Mouse (Mus musculus): ENCODE results near the gene Trhr2. TPM values are rescaled to one million over a fixed set of nuclear protein-coding genes. Genes with fewer than 3 reads are reported as not detected.

Gene Trhr2
- polyA plus RNA-seq, 1 experiment, result 0.05 TPM

DNA sequence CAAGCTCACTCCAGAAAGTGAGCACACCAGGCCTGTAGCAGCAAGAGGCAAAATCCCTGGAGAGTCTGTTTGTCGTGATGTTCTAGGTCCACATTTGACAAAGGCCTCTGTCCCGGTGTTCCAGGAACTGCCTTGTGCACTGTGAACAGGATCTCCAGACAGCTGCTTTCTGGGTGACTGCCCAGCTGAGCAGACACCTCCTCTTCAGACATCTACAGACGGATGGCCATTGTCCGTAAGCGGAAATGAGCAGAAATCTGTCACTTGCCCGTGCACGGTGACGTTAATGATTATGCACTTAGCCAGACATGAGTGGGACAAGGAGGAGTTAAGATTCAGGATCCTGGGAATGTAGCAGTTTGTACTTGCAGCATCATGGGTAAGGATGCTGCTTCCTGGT is 6.4 kb downstream of the Trhr2 start:
- peak; percentile 45 for DNase-seq
- Histone ChIP-seq H3K36me3 (ENCODE audit: control insufficient read depth, insufficient read depth, low read length) (no peaks in the 10 kb centered on the region), H3K4me1 (ENCODE audit: control insufficient read depth, insufficient read depth, low read length) (no peaks in the 10 kb centered on the region), H3K27ac (ENCODE audit: insufficient read depth, low read depth, low read length) (no peak overlapping the region), H3K27me3 (replicated peaks; ENCODE audit: control insufficient read depth, insufficient read depth, low read length) (no peaks in the 10 kb centered on the region), H3K4me3 (ENCODE audit: insufficient read depth, low read depth, low read length) (no peak overlapping the region)
- TF ChIP-seq CTCF (conservative IDR thresholded peaks at IDR 0.05; ENCODE audit: insufficient read depth, insufficient read length, low read depth, low read length), result no peak
- no peak for TF ChIP-seq POLR2A (IDR thresholded peaks at IDR 0.05; ENCODE audit: low read depth, low read length)
- WGBS, result 45% methylated on average over 8 of the region's 8 CpGs

DNA sequence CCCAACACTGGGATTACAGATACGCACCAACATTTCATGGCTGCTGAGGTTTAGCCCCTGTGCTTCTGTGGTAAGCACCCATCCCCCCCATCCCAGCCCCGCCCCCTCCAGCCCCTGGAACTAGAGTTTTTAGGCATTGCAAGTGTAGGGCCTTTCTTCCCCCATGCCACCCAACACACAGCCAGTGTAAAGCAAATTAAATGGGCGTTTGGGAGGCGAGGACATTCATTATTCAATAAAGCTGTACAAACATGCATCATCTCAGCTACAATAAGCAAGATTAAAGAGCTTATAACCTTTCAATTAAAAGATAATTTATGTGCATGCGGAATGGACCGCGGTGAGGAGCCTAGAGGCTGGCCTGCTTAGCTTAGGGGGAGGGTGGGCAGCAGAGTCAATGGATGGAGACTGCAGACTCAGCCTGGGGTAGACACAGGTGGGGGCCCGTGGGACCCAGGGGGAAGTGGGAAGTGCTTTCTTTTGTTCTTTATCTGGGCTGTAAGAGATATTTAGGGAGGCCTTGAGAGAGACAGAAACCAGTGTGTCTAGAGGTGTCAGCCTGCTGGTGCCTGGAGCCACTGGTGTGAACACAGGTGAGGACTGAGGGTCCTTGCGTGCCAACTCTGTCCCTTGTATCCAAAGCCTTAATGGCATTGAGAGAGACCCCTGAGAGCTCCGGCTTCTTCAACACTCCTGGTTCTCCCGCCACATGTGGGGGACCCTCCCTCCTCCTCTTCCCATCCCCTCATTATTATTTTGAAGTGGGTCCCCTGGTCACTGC is 10.0 kb downstream of the Trhr2 start:
- Histone ChIP-seq H3K27me3 (replicated peaks; ENCODE audit: control insufficient read depth, insufficient read depth, low read length) (no peaks in the 10 kb centered on the region), H3K27ac (ENCODE audit: insufficient read depth, low read depth, low read length) (no peak overlapping the region), H3K4me1 (ENCODE audit: control insufficient read depth, insufficient read depth, low read length) (no peaks in the 10 kb centered on the region), H3K36me3 (ENCODE audit: control insufficient read depth, insufficient read depth, low read length) (no peaks in the 10 kb centered on the region), H3K4me3 (ENCODE audit: insufficient read depth, low read depth, low read length) (no peak overlapping the region)
- TF ChIP-seq POLR2A (IDR thresholded peaks at IDR 0.05; ENCODE audit: low read depth, low read length), result no peak
- no peak for TF ChIP-seq CTCF (conservative IDR thresholded peaks at IDR 0.05; ENCODE audit: insufficient read depth, insufficient read length, low read depth, low read length)
- DNase-seq, result no peak
- WGBS, result 66% methylated on average over 11 of the region's 11 CpGs

DNA sequence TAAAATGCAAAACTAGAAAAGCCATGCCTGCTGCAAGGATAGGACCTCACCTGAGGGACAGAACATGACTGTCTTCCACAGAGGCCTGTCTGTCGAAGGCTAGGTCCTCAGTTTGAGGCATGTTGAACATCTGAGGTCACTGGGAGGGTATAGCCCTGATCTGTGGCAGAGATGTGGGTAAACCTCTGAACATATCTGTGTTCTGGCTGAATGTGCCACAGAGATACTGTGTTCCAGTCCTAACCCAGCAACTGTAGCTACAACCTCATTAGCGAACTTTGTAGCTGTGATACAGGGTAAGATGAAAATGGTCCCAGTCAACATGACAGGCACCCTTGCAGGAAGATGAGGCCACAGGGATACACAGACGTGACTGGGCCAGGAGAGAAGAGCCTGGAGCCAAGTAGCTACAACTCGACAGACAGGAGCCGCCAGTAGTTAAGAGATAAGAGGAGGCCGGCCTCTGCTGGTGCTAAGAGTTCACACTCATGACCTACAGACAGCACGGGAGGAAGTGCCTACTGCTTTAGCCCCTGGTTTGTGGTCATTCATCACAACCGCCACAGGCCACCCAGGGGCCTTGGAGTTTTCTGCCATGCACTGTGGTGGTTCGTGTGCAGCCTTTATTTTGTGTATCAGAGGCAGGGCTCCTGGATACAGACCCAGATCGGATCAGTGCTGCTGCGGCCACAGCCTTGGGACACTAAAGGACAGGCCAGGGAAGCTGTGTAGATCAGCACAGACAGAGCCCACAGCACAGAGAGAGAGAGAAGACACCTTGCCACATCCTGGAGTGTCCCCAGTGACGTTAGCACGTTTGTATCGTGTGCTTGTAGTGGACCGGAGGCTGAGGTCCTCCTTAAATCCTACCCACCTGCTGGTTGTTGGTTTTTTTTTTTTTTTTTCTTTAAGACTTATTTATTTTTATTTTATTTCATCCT is 10.9 kb downstream of the Trhr2 start:
- 69% methylated on average over 15 of the region's 15 CpGs for WGBS
- no peaks in the 10 kb centered on the region for H3K27me3 ChIP-seq (replicated peaks; ENCODE audit: control insufficient read depth, insufficient read depth, low read length)
- H3K36me3 ChIP-seq (ENCODE audit: control insufficient read depth, insufficient read depth, low read length), result no peaks in the 10 kb centered on the region
- H3K4me3 ChIP-seq (ENCODE audit: insufficient read depth, low read depth, low read length), result no peak overlapping the region
- TF ChIP-seq CTCF (conservative IDR thresholded peaks at IDR 0.05; ENCODE audit: insufficient read depth, insufficient read length, low read depth, low read length) (no peak), POLR2A (IDR thresholded peaks at IDR 0.05; ENCODE audit: low read depth, low read length) (no peak)
- no peak for DNase-seq
- no peak overlapping the region for H3K27ac ChIP-seq (ENCODE audit: insufficient read depth, low read depth, low read length)
- no peaks in the 10 kb centered on the region for H3K4me1 ChIP-seq (ENCODE audit: control insufficient read depth, insufficient read depth, low read length)

DNA sequence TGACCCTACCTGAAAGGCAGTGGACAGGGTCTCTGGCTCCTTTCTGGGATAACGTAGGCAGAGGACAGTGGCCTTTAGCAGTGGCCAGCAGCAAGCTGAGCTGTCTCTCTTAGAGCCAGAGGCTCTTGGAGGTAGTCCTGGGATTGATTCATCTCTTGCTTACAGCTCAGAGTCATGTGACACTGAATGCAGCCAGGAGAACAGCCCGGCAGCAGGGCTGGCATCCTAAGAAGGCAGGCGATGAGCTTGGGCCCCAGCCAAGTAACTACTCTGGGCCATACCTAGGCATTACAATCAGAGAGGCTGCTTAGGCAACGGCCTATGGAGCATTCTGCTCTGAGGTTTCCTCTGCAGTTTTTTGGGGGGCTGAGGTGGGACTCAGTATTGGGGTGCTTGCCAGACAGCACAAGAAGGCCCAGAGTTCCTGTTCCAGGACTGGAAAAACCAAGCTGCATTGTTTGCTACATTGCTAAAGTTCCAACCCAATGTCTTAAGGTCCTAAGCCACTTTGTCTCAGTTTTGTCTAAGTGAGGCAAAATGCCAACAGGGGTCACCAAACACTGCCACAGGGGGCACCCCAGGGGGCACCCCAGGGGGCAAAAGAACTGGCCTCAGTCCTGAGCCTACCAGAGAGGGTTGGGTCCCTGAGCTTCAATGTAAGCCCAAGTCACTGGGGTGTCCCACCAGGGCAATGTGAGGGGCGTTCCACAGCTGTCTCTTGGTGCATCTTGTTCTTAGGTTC is 12.6 kb downstream of the Trhr2 start:
- Histone ChIP-seq H3K27me3 (replicated peaks; ENCODE audit: control insufficient read depth, insufficient read depth, low read length) (no peaks in the 10 kb centered on the region), H3K27ac (ENCODE audit: insufficient read depth, low read depth, low read length) (no peak overlapping the region), H3K4me1 (ENCODE audit: control insufficient read depth, insufficient read depth, low read length) (peaks cover 5% of the 10 kb centered on the region; the same call in 1 of the 2 replicates), H3K36me3 (ENCODE audit: control insufficient read depth, insufficient read depth, low read length) (no peaks in the 10 kb centered on the region), H3K4me3 (ENCODE audit: insufficient read depth, low read depth, low read length) (no peak overlapping the region)
- 48% methylated on average over 5 of the region's 5 CpGs for WGBS
- DNase-seq, result no peak
- TF ChIP-seq CTCF (conservative IDR thresholded peaks at IDR 0.05; ENCODE audit: insufficient read depth, insufficient read length, low read depth, low read length) (no peak), POLR2A (IDR thresholded peaks at IDR 0.05; ENCODE audit: low read depth, low read length) (no peak)

DNA sequence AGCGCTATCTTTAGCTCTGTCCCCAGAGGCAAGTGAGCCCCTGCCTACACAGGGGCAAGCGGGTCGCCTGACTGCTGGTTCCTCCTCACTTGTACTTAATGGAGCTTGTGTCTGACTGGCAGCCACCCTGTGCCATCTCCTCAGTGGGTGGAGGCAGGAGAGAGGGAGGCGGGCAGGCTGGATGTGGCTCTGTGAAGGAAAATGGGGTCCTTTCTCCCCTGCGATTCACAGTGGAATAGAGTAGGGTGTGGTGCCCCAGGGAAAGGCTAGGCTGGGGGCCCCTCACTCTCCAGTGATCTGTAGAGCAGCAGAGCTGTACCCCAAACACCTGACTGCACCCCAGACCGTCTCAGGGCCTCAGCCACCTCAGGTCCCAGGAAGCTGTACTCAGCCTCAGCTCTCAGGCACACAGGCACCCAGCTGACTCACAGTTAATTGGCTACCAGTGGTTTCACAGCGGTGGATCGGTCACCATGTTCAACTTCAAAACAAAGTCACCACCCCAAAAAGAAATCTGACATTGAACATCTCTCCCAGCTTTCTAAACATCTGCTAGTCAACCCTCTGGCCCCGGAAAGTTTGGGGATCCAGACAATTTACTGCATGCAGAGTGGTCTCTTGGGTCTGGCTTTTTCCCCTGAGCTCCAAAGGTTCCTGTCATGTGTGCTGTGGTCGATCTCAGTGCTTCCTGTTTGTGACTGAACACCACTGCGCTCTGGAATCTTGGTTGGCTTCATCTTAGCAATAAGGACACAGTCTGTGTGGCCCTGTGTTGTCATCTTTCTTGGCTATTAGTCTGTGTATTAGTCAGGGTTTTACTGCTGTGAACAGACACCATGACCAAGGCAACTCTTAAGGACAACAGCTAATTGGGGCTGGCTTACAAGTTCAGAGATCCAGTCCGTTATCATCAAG is 15.1 kb downstream of the Trhr2 start:
- H3K27me3 ChIP-seq (replicated peaks; ENCODE audit: control insufficient read depth, insufficient read depth, low read length), result no peaks in the 10 kb centered on the region
- H3K4me1 ChIP-seq (ENCODE audit: control insufficient read depth, insufficient read depth, low read length), result peaks cover 5% of the 10 kb centered on the region; the same call in 1 of the 2 replicates
- no peak overlapping the region for H3K4me3 ChIP-seq (ENCODE audit: insufficient read depth, low read depth, low read length)
- H3K27ac ChIP-seq (ENCODE audit: insufficient read depth, low read depth, low read length), result no peak overlapping the region
- no peak for DNase-seq
- WGBS, result 71% methylated on average over 12 of the region's 12 CpGs
- TF ChIP-seq CTCF (conservative IDR thresholded peaks at IDR 0.05; ENCODE audit: insufficient read depth, insufficient read length, low read depth, low read length) (no peak), POLR2A (IDR thresholded peaks at IDR 0.05; ENCODE audit: low read depth, low read length) (no peak)
- H3K36me3 ChIP-seq (ENCODE audit: control insufficient read depth, insufficient read depth, low read length), result no peaks in the 10 kb centered on the region

DNA sequence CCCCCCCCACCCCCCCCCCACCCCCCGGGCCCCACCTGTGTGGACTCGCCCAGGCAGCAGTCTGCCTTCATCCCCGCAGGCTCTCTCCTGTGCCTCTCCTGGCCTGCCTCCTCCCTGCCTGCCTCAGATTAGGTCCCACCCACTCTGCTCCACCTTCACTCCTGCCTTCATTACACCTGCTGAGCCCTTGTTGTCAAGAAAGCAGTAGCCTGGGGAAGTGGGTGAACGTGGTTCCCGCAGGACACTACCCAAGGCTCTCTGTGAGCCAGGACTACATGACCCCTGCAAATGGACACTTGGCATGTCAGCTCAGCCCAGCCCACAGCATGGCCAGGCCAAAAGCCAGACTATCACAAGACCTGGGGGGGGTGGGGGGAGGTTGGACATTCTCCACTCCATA is 16.3 kb downstream of the Trhr2 start:
- DNase-seq, result no peak
- Histone ChIP-seq H3K27me3 (replicated peaks; ENCODE audit: control insufficient read depth, insufficient read depth, low read length) (no peaks in the 10 kb centered on the region), H3K4me1 (ENCODE audit: control insufficient read depth, insufficient read depth, low read length) (peaks cover 5% of the 10 kb centered on the region; the same call in 1 of the 2 replicates), H3K36me3 (ENCODE audit: control insufficient read depth, insufficient read depth, low read length) (no peaks in the 10 kb centered on the region), H3K27ac (ENCODE audit: insufficient read depth, low read depth, low read length) (no peak overlapping the region), H3K4me3 (ENCODE audit: insufficient read depth, low read depth, low read length) (no peak overlapping the region)
- TF ChIP-seq POLR2A (IDR thresholded peaks at IDR 0.05; ENCODE audit: low read depth, low read length) (no peak), CTCF (conservative IDR thresholded peaks at IDR 0.05; ENCODE audit: insufficient read depth, insufficient read length, low read depth, low read length) (no peak)
- 14% methylated on average over 4 of the region's 5 CpGs for WGBS
